ENCODE assay signal across 10 mouse cellular contexts in genomic region chr19:10523483-10524080, GRCm38 (mm10). TPM values are rescaled to one million over a fixed set of nuclear protein-coding genes. Genes with fewer than 3 reads are reported as not detected.
DNase-seq lines count a peak whose midpoint lies in the region; ATAC-seq lines count a peak whose summit lies in the region.
"Had no signal": no experiment of that assay in that cellular context is flagged by ENCODE, and none has a peak within 500 bp of the region (broad histone marks: within the 10 kb centered on the region; RNA-seq: fewer than 3 reads in every experiment).

No protein-coding gene starts in this region.

- H3K9me3 ChIP-seq in erythroblast, embryonic 14.5 days (ENCODE audit: control insufficient read depth, low read length): no peaks in the 10 kb centered on the region
- H3K9me3 ChIP-seq in midbrain, embryonic 10.5 days (replicated peaks): no peaks in the 10 kb centered on the region
- no peaks in the 10 kb centered on the region for H3K9me3 ChIP-seq in midbrain, embryonic 16.5 days (replicated peaks; ENCODE audit: control insufficient read depth, low read length, poor library complexity, severe bottlenecking)
- no peaks in the 10 kb centered on the region for H3K9me3 ChIP-seq in limb, embryonic 15.5 days
- H3K9me3 ChIP-seq in stomach, embryonic 16.5 days (replicated peaks; ENCODE audit: control insufficient read depth, low read length): no peaks in the 10 kb centered on the region

- peak overlapping the region; percentile 100 for H3K4me3 ChIP-seq in erythroblast, embryonic 14.5 days (replicated peaks)
- H3K4me3 ChIP-seq in midbrain, embryonic 10.5 days: peak overlapping the region; percentile 98; the same call in 1 of the 2 replicates
- H3K4me3 ChIP-seq in midbrain, embryonic 16.5 days (ENCODE audit: low read depth, low read length): no peak overlapping the region
- H3K4me3 ChIP-seq in limb, embryonic 15.5 days: peak overlapping the region; percentile 98; the same call in 1 of the 2 replicates
- peak overlapping the region; percentile 19; the same call in 1 of the 2 replicates for H3K4me3 ChIP-seq in stomach, embryonic 16.5 days (replicated peaks; ENCODE audit: low read length)

- DNase-seq in midbrain, embryonic 10.5 days (ENCODE audit: low spot score): no peak
- DNase-seq in gastrocnemius, postnatal 10 days: no peak
- no peak for DNase-seq in urinary bladder, postnatal 4 days (ENCODE audit: low spot score in 2 of 2)
- DNase-seq: kidney, postnatal 36 days; thymus, postnatal 36 days had no signal

- H3K4me1 ChIP-seq in erythroblast, embryonic 14.5 days (ENCODE audit: control insufficient read depth): peaks cover 59% of the 10 kb centered on the region
- H3K4me1 ChIP-seq in midbrain, embryonic 10.5 days: peaks cover 36% of the 10 kb centered on the region
- peaks cover 33% of the 10 kb centered on the region for H3K4me1 ChIP-seq in midbrain, embryonic 16.5 days (ENCODE audit: control insufficient read depth, insufficient read depth, low read length)
- H3K4me1 ChIP-seq in limb, embryonic 15.5 days: peaks cover 18% of the 10 kb centered on the region
- peaks cover 18% of the 10 kb centered on the region for H3K4me1 ChIP-seq in stomach, embryonic 16.5 days (ENCODE audit: control insufficient read depth, insufficient read depth, low read length)

- 87% methylated on average over 5 of the region's 5 CpGs for WGBS in midbrain, embryonic 10.5 days
- 87% methylated on average over 5 of the region's 5 CpGs for WGBS in midbrain, embryonic 16.5 days
- 75% methylated on average over 5 of the region's 5 CpGs for WGBS in limb, embryonic 15.5 days
- 72% methylated on average over 5 of the region's 5 CpGs for WGBS in stomach, embryonic 16.5 days

- H3K27me3 ChIP-seq in erythroblast, embryonic 14.5 days (ENCODE audit: control insufficient read depth): no peaks in the 10 kb centered on the region
- no peaks in the 10 kb centered on the region for H3K27me3 ChIP-seq in midbrain, embryonic 10.5 days (ENCODE audit: low read depth, poor library complexity, severe bottlenecking)
- no peaks in the 10 kb centered on the region for H3K27me3 ChIP-seq in midbrain, embryonic 16.5 days (ENCODE audit: control insufficient read depth, insufficient read depth, low read depth, low read length)
- H3K27me3 ChIP-seq in limb, embryonic 15.5 days: no peaks in the 10 kb centered on the region
- H3K27me3 ChIP-seq in stomach, embryonic 16.5 days (ENCODE audit: control insufficient read depth, insufficient read depth, low read length): no peaks in the 10 kb centered on the region

- H3K9ac ChIP-seq in midbrain, embryonic 16.5 days (ENCODE audit: low read depth, low read length): no peak overlapping the region
- H3K9ac ChIP-seq in limb, embryonic 15.5 days: no peak overlapping the region
- 0 out of 2 replicates have a peak overlapping the region, but pooled peaks have one; percentile 16 for H3K9ac ChIP-seq in stomach, embryonic 16.5 days (ENCODE audit: low read length)

- H3K4me2 ChIP-seq in midbrain, embryonic 16.5 days (ENCODE audit: low read length): no peak overlapping the region; the same call in 1 of the 2 replicates
- H3K4me2 ChIP-seq in limb, embryonic 15.5 days: no peak overlapping the region
- peak overlapping the region; percentile 69 for H3K4me2 ChIP-seq in stomach, embryonic 16.5 days (ENCODE audit: low read depth, low read length)

- no peak overlapping the region for H3K27ac ChIP-seq in midbrain, embryonic 10.5 days (replicated peaks)
- H3K27ac ChIP-seq in midbrain, embryonic 16.5 days (ENCODE audit: low read length): no peak overlapping the region
- H3K27ac ChIP-seq in limb, embryonic 15.5 days: no peak overlapping the region
- no peak overlapping the region for H3K27ac ChIP-seq in stomach, embryonic 16.5 days (ENCODE audit: low read length)

- peaks cover 51% of the 10 kb centered on the region for H3K36me3 ChIP-seq in erythroblast, embryonic 14.5 days (ENCODE audit: control insufficient read depth)
- H3K36me3 ChIP-seq in midbrain, embryonic 10.5 days: peaks cover 20% of the 10 kb centered on the region
- H3K36me3 ChIP-seq in midbrain, embryonic 16.5 days (ENCODE audit: control insufficient read depth, insufficient read depth, low read length): no peaks in the 10 kb centered on the region
- no peaks in the 10 kb centered on the region; the same call in 1 of the 2 replicates for H3K36me3 ChIP-seq in limb, embryonic 15.5 days
- H3K36me3 ChIP-seq in stomach, embryonic 16.5 days (ENCODE audit: control insufficient read depth, insufficient read depth, low read length): 0 out of 2 replicates have a peak, but pooled peaks cover 6% of the 10 kb centered on the region

- no peak for ATAC-seq in erythroblast, adult 5-6 weeks (replicated peaks; ENCODE audit: low FRiP score, poor library complexity, severe bottlenecking)
- ATAC-seq in midbrain, embryonic 16.5 days: no peak
- ATAC-seq in limb, embryonic 15.5 days (ENCODE audit: insufficient number of reproducible peaks, low FRiP score, low TSS enrichment, low read depth): no peak
- ATAC-seq in stomach, embryonic 16.5 days (ENCODE audit: insufficient read depth, low FRiP score): no peak

RNA-seq across cellular contexts. Expression of gene Cpsf7, which starts 1.5 kb away (rescaled TPM):
- polyA plus RNA-seq in erythroblast, embryonic 14.5 days (2012): 1.5 and 2.5 TPM in 2 replicates
- total RNA-seq in erythroblast, adult 5-6 weeks (2015; ENCODE audit: low replicate concordance): 18.4 and 27.1 TPM in 2 replicates
- 20.4 and 20.8 TPM in 2 replicates for total RNA-seq in erythroblast, adult 5-6 weeks (2017; ENCODE audit: low replicate concordance)
- 57.9 and 63.2 TPM in 2 replicates for polyA plus RNA-seq in midbrain, embryonic 10.5 days (2016; fragmentation: Nextera tagmentation; extraction: Ambion mirVana)
- polyA plus RNA-seq in midbrain, embryonic 16.5 days (2015; fragmentation: Nextera tagmentation; extraction: Ambion mirVana): 55.9 and 56.0 TPM in 2 replicates
- 38.2 and 39.2 TPM in 2 replicates for polyA plus RNA-seq in limb, embryonic 15.5 days (2015; fragmentation: Nextera tagmentation; extraction: Ambion mirVana)
- polyA plus RNA-seq in stomach, embryonic 16.5 days (2015; fragmentation: Nextera tagmentation; extraction: Ambion mirVana): 39.2 and 41.0 TPM in 2 replicates
- 10 to 100 TPM; 26.6 to 33.0 TPM for total RNA-seq in gastrocnemius, postnatal 10 days (2021)

RNA-seq across cellular contexts. Expression of gene Sdhaf2, which starts 2.4 kb away (rescaled TPM):
- 0.36 and 0.44 TPM in 2 replicates for polyA plus RNA-seq in erythroblast, embryonic 14.5 days (2012)
- total RNA-seq in erythroblast, adult 5-6 weeks (2015; ENCODE audit: low replicate concordance): 21.5 and 35.4 TPM in 2 replicates
- 20.1 and 34.9 TPM in 2 replicates for total RNA-seq in erythroblast, adult 5-6 weeks (2017; ENCODE audit: low replicate concordance)
- 62.1 and 66.9 TPM in 2 replicates for polyA plus RNA-seq in midbrain, embryonic 10.5 days (2016; fragmentation: Nextera tagmentation; extraction: Ambion mirVana)
- polyA plus RNA-seq in midbrain, embryonic 16.5 days (2015; fragmentation: Nextera tagmentation; extraction: Ambion mirVana): 60.2 and 62.7 TPM in 2 replicates
- polyA plus RNA-seq in limb, embryonic 15.5 days (2015; fragmentation: Nextera tagmentation; extraction: Ambion mirVana): 59.5 and 60.3 TPM in 2 replicates
- polyA plus RNA-seq in stomach, embryonic 16.5 days (2015; fragmentation: Nextera tagmentation; extraction: Ambion mirVana): 50.6 and 53.1 TPM in 2 replicates
- 10 to 100 TPM; 42.5 to 45.1 TPM for total RNA-seq in gastrocnemius, postnatal 10 days (2021)

RNA-seq across cellular contexts. Expression of gene Tmem216, which starts 32.5 kb away (rescaled TPM):
- 0.13 and 0.14 TPM in 2 replicates for polyA plus RNA-seq in erythroblast, embryonic 14.5 days (2012)
- 9.6 and 18.2 TPM in 2 replicates for total RNA-seq in erythroblast, adult 5-6 weeks (2015; ENCODE audit: low replicate concordance)
- total RNA-seq in erythroblast, adult 5-6 weeks (2017; ENCODE audit: low replicate concordance): 7.2 and 21.6 TPM in 2 replicates
- polyA plus RNA-seq in midbrain, embryonic 10.5 days (2016; fragmentation: Nextera tagmentation; extraction: Ambion mirVana): 66.9 and 67.6 TPM in 2 replicates
- polyA plus RNA-seq in midbrain, embryonic 16.5 days (2015; fragmentation: Nextera tagmentation; extraction: Ambion mirVana): 52.0 and 52.3 TPM in 2 replicates
- polyA plus RNA-seq in limb, embryonic 15.5 days (2015; fragmentation: Nextera tagmentation; extraction: Ambion mirVana): 34.2 and 37.3 TPM in 2 replicates
- polyA plus RNA-seq in stomach, embryonic 16.5 days (2015; fragmentation: Nextera tagmentation; extraction: Ambion mirVana): 28.9 and 29.8 TPM in 2 replicates
- total RNA-seq in gastrocnemius, postnatal 10 days (2021): 1 to 10 TPM; 2.3 to 3.0 TPM

RNA-seq across cellular contexts. Expression of gene Ppp1r32, which starts 40.9 kb away (rescaled TPM):
- 0.16 and 0.30 TPM in 2 replicates for polyA plus RNA-seq in erythroblast, embryonic 14.5 days (2012)
- total RNA-seq in erythroblast, adult 5-6 weeks (2015; ENCODE audit: low replicate concordance): not detected in 2 replicates
- 0.94 TPM in 1 of 2 replicates, not detected in the other for total RNA-seq in erythroblast, adult 5-6 weeks (2017; ENCODE audit: low replicate concordance)
- polyA plus RNA-seq in midbrain, embryonic 10.5 days (2016; fragmentation: Nextera tagmentation; extraction: Ambion mirVana): 0.39 and 0.47 TPM in 2 replicates
- polyA plus RNA-seq in midbrain, embryonic 16.5 days (2015; fragmentation: Nextera tagmentation; extraction: Ambion mirVana): 3.6 and 5.9 TPM in 2 replicates
- 0.13 and 0.30 TPM in 2 replicates for polyA plus RNA-seq in limb, embryonic 15.5 days (2015; fragmentation: Nextera tagmentation; extraction: Ambion mirVana)
- polyA plus RNA-seq in stomach, embryonic 16.5 days (2015; fragmentation: Nextera tagmentation; extraction: Ambion mirVana): 0.31 TPM in 1 of 2 replicates, not detected in the other
- 1 to 10 TPM in 1 of 2 experiments, under 1 TPM in 1; 0.40 to 1.3 TPM for total RNA-seq in gastrocnemius, postnatal 10 days (2021)

RNA-seq across cellular contexts. Expression of gene Cyb561a3, which starts 53.4 kb away (rescaled TPM):
- 0.30 and 0.42 TPM in 2 replicates for polyA plus RNA-seq in erythroblast, embryonic 14.5 days (2012)
- 10.2 and 13.8 TPM in 2 replicates for total RNA-seq in erythroblast, adult 5-6 weeks (2015; ENCODE audit: low replicate concordance)
- 6.7 and 7.7 TPM in 2 replicates for total RNA-seq in erythroblast, adult 5-6 weeks (2017; ENCODE audit: low replicate concordance)
- 15.2 and 15.3 TPM in 2 replicates for polyA plus RNA-seq in midbrain, embryonic 10.5 days (2016; fragmentation: Nextera tagmentation; extraction: Ambion mirVana)
- 24.5 and 26.4 TPM in 2 replicates for polyA plus RNA-seq in midbrain, embryonic 16.5 days (2015; fragmentation: Nextera tagmentation; extraction: Ambion mirVana)
- polyA plus RNA-seq in limb, embryonic 15.5 days (2015; fragmentation: Nextera tagmentation; extraction: Ambion mirVana): 21.6 and 25.8 TPM in 2 replicates
- polyA plus RNA-seq in stomach, embryonic 16.5 days (2015; fragmentation: Nextera tagmentation; extraction: Ambion mirVana): 22.6 and 26.4 TPM in 2 replicates
- total RNA-seq in gastrocnemius, postnatal 10 days (2021): 1 to 10 TPM; 5.0 to 6.1 TPM

Comparison
In these comparisons a context has a peak if more than half of its experiments do, and no peak if none do; other contexts are left out.
1. RNA of gene Cpsf7, which starts 1.5 kb away (polyA plus RNA-seq): 57.9 to 63.2 TPM in midbrain, embryonic 10.5 days, 55.9 to 56.0 TPM in midbrain, embryonic 16.5 days, 39.2 to 41.0 TPM in stomach, embryonic 16.5 days and 38.2 to 39.2 TPM in limb, embryonic 15.5 days; 1.5 to 2.5 TPM in erythroblast, embryonic 14.5 days; every median in the first group is over 10 times any median in the second.
2. RNA of gene Sdhaf2, which starts 2.4 kb away (polyA plus RNA-seq): 62.1 to 66.9 TPM in midbrain, embryonic 10.5 days, 59.5 to 60.3 TPM in limb, embryonic 15.5 days, 60.2 to 62.7 TPM in midbrain, embryonic 16.5 days and 50.6 to 53.1 TPM in stomach, embryonic 16.5 days; 0.36 to 0.44 TPM in erythroblast, embryonic 14.5 days; every median in the first group is over 10 times any median in the second.
3. RNA of gene Tmem216, which starts 32.5 kb away (polyA plus RNA-seq): 66.9 to 67.6 TPM in midbrain, embryonic 10.5 days, 52.0 to 52.3 TPM in midbrain, embryonic 16.5 days, 34.2 to 37.3 TPM in limb, embryonic 15.5 days and 28.9 to 29.8 TPM in stomach, embryonic 16.5 days; 0.13 to 0.14 TPM in erythroblast, embryonic 14.5 days; every median in the first group is over 10 times any median in the second.